Mouse (Mus musculus): ENCODE results near the gene D430041D05Rik.

DNA sequence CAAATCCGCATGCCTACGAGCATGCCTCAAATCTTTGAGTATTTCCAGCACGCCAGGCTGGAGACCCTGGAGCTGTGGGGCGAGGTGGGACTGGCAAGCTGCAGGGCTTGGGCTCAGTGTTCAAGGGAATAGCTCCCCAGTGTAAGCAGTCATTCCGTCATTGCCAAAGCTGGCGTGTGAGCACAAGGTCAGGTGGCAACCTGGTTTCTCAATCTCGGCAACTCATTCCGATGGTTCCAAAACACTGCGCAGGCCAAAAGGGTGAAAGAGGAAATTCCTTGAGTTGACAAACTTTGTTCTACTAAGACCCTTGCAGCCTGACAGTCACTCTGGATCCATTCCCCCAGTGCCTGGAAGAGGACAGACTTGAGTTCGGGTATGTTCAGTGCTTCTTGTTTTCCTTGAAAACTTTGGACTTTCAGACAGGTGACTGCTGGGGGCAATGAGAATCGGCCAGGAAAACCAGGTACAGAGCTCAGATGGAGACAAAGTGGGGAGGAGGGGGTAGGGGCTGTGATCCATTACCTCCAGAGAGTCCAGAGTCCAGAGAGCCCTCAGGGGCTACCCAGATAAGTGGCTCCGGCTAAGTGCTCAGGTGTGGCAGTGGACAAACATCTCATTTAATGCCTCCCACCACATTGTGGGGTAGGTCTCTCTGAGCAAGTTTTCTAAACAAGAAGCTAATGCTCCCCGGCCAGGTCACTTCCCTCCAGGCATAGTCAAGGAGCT, 281.8 kb downstream of the D430041D05Rik start:
- TF ChIP-seq CTCF (IDR thresholded peaks at IDR 0.05; ENCODE audit: low read depth) (no peak), EP300 (optimal IDR thresholded peaks at IDR 0.05) (no peak)
